Mouse (Mus musculus) MEL (cell line): ENCODE results near the gene Tmem171. TPM values are rescaled to one million over a fixed set of nuclear protein-coding genes. Genes with fewer than 3 reads are reported as not detected.

ENCODE experiments used
- DNase-seq: peaks from one replicate; pipeline ENCODE4 v3.0.0; 2011; ENCODE audit warnings: low read depth, low spot score
- H3K27ac ChIP-seq: 2 replicates; pipeline ENCODE4 v1.5.1; 2012; ENCODE audit warnings: low read depth, mild to moderate bottlenecking, control low read depth, low read length, moderate library complexity; ENCODE audit not compliant: control insufficient read depth
- H3K27me3 ChIP-seq, 2 experiments: fragments of 150-350 bp in 1 of 2; sonication (generic) in 1 of 2; 2 replicates each; pipeline ENCODE4 v1.6.1; 2012; ENCODE audit warnings: low read length in 2 of 2, mild to moderate bottlenecking in 2 of 2, improper control_type of control experiment in 1 of 2, moderate library complexity in 1 of 2; ENCODE audit not compliant: insufficient read depth in 2 of 2, control insufficient read depth in 1 of 2
- H3K36me3 ChIP-seq, 2 experiments: 2 replicates each; pipeline ENCODE4 v1.6.1; 2012 to 2014; ENCODE audit warnings: low read length in 2 of 2, improper control_type of control experiment in 1 of 2, inconsistent platforms in 1 of 2, mild to moderate bottlenecking in 1 of 2; ENCODE audit not compliant: insufficient read depth in 2 of 2, control insufficient read depth in 1 of 2
- H3K4me1 ChIP-seq, 2 experiments: fragments of 150-350 bp in 1 of 2; sonication (generic) in 1 of 2; 2 replicates each; pipeline ENCODE4 v1.6.1; 2012; ENCODE audit warnings: low read length in 2 of 2, improper control_type of control experiment in 1 of 2, mild to moderate bottlenecking in 1 of 2; ENCODE audit not compliant: insufficient read depth in 2 of 2, control insufficient read depth in 1 of 2
- H3K4me3 ChIP-seq, 2 experiments: fragments of 150-350 bp in 1 of 2; sonication (generic) in 1 of 2; 2 replicates each; pipeline ENCODE4 v1.5.1; 2012; ENCODE audit warnings: low read depth in 2 of 2, low read length in 2 of 2, mild to moderate bottlenecking in 2 of 2, moderate library complexity in 2 of 2, control low read depth in 1 of 2, improper control_type of control experiment in 1 of 2; ENCODE audit not compliant: control insufficient read depth in 1 of 2, insufficient read depth in 1 of 2
- H3K79me2 ChIP-seq: 2 replicates; pipeline ENCODE4 v1.6.1; 2012; ENCODE audit warnings: mild to moderate bottlenecking, low read length, moderate library complexity; ENCODE audit not compliant: control insufficient read depth, poor library complexity, insufficient read depth
- H3K9ac ChIP-seq: 2 replicates; pipeline ENCODE4 v1.6.1; 2012; ENCODE audit warnings: low read depth, mild to moderate bottlenecking, control low read depth, low read length, moderate library complexity; ENCODE audit not compliant: control insufficient read depth, poor library complexity, severe bottlenecking
- H3K9me3 ChIP-seq: fragments of 150-350 bp; sonication (generic); replicated peaks from 2 replicates; pipeline ENCODE4 v1.6.1; 2012; ENCODE audit warnings: mild to moderate bottlenecking, low read length, improper control_type of control experiment, moderate library complexity; ENCODE audit not compliant: insufficient read depth
- CHD2 ChIP-seq: IDR thresholded peaks from 2 replicates; pipeline ENCODE4 v1.6.1; 2011; ENCODE audit warnings: low read length, improper control_type of control experiment
- CTCF ChIP-seq, 3 experiments: IDR thresholded peaks in 2 of 3; conservative IDR thresholded peaks in 1 of 3; 2 replicates each; pipeline ENCODE4 v1.5.1; 2011 to 2012; ENCODE audit warnings: low read length in 3 of 3, low read depth in 2 of 3, mild to moderate bottlenecking in 2 of 3, improper control_type of control experiment in 1 of 3, inconsistent platforms in 1 of 3, mixed read lengths in 1 of 3, moderate library complexity in 1 of 3; ENCODE audit not compliant: control insufficient read depth in 1 of 3, insufficient read depth in 1 of 3, poor library complexity in 1 of 3, severe bottlenecking in 1 of 3
- E2F4 ChIP-seq: IDR thresholded peaks from 2 replicates; pipeline ENCODE4 v1.6.1; 2011; ENCODE audit warnings: low read depth, low read length, improper control_type of control experiment, borderline replicate concordance
- ETS1 ChIP-seq: IDR thresholded peaks from 2 replicates; pipeline ENCODE4 v1.6.1; 2012; ENCODE audit warnings: low read depth, mild to moderate bottlenecking, inconsistent platforms, low read length, improper control_type of control experiment, moderate library complexity
- GABPA ChIP-seq: IDR thresholded peaks from 2 replicates; pipeline ENCODE4 v1.6.1; 2012; ENCODE audit warnings: low read depth, mild to moderate bottlenecking, inconsistent platforms, low read length, improper control_type of control experiment, moderate library complexity
- HCFC1 ChIP-seq: IDR thresholded peaks from 2 replicates; pipeline ENCODE4 v1.6.1; 2012; ENCODE audit warnings: low read depth, mild to moderate bottlenecking, inconsistent platforms, low read length, improper control_type of control experiment, moderate library complexity
- MAFK ChIP-seq: IDR thresholded peaks from 2 replicates; pipeline ENCODE4 v1.6.1; 2011; ENCODE audit warnings: low read depth, mild to moderate bottlenecking, low read length, improper control_type of control experiment, borderline replicate concordance
- MEF2A ChIP-seq: IDR thresholded peaks from 2 replicates; pipeline ENCODE4 v1.6.1; 2014; ENCODE audit warnings: low read depth, mild to moderate bottlenecking, inconsistent platforms, low read length, improper control_type of control experiment; ENCODE audit not compliant: poor library complexity, insufficient replicate concordance, severe bottlenecking; ENCODE audit errors: extremely low read depth
- MYB ChIP-seq: IDR thresholded peaks from 2 replicates; pipeline ENCODE4 v1.6.1; 2011; ENCODE audit warnings: mild to moderate bottlenecking, low read depth, low read length, improper control_type of control experiment
- POLR2AphosphoS2 ChIP-seq: IDR thresholded peaks from 2 replicates; pipeline ENCODE4 v1.6.1; 2011; ENCODE audit warnings: low read length, improper control_type of control experiment
- POLR2AphosphoS5 ChIP-seq: IDR thresholded peaks from 2 replicates; pipeline ENCODE4 v1.6.1; 2012; ENCODE audit warnings: low read depth, borderline replicate concordance, mild to moderate bottlenecking, inconsistent platforms, low read length, moderate library complexity, mixed read lengths
- RAD21 ChIP-seq: IDR thresholded peaks from 2 replicates; pipeline ENCODE4 v1.6.1; 2011; ENCODE audit warnings: mild to moderate bottlenecking, low read depth, low read length, improper control_type of control experiment
- RCOR1 ChIP-seq: IDR thresholded peaks from 2 replicates; pipeline ENCODE4 v1.6.1; 2012; ENCODE audit warnings: low read depth, mild to moderate bottlenecking, inconsistent platforms, low read length, improper control_type of control experiment
- SMC3 ChIP-seq: IDR thresholded peaks from 2 replicates; pipeline ENCODE4 v1.6.1; 2011; ENCODE audit warnings: low read depth, low read length, improper control_type of control experiment
- TAL1 ChIP-seq: IDR thresholded peaks from 2 replicates; pipeline ENCODE4 v1.6.1; 2012; ENCODE audit warnings: mild to moderate bottlenecking, inconsistent platforms, low read length, moderate library complexity, mixed read lengths
- TCF12 ChIP-seq: IDR thresholded peaks from 2 replicates; pipeline ENCODE4 v1.6.1; 2014; ENCODE audit warnings: low read depth, mild to moderate bottlenecking, inconsistent platforms, low read length, improper control_type of control experiment, moderate library complexity
- UBTF ChIP-seq: IDR thresholded peaks from 2 replicates; pipeline ENCODE4 v1.6.1; 2012; ENCODE audit warnings: low read depth, mild to moderate bottlenecking, inconsistent platforms, low read length, improper control_type of control experiment, moderate library complexity, borderline replicate concordance; ENCODE audit not compliant: insufficient read depth
- USF1 ChIP-seq: IDR thresholded peaks from 2 replicates; pipeline ENCODE4 v1.6.1; 2014; ENCODE audit warnings: low read depth, mild to moderate bottlenecking, inconsistent platforms, low read length, improper control_type of control experiment, moderate library complexity
- USF2 ChIP-seq, 2 experiments: IDR thresholded peaks; 2 replicates each; pipeline ENCODE4 v1.6.1; 2011 to 2012; ENCODE audit warnings: improper control_type of control experiment in 2 of 2, low read length in 2 of 2, borderline replicate concordance in 1 of 2, inconsistent platforms in 1 of 2, low read depth in 1 of 2, mild to moderate bottlenecking in 1 of 2; ENCODE audit not compliant: insufficient read depth in 1 of 2
- ZMIZ1 ChIP-seq: IDR thresholded peaks from 2 replicates; pipeline ENCODE4 v1.6.1; 2012; ENCODE audit warnings: low read depth, mild to moderate bottlenecking, inconsistent platforms, low read length, improper control_type of control experiment, moderate library complexity
- ZNF384 ChIP-seq: IDR thresholded peaks from 2 replicates; pipeline ENCODE4 v1.6.1; 2012; ENCODE audit warnings: low read depth, mild to moderate bottlenecking, inconsistent platforms, low read length, improper control_type of control experiment
- polyA plus RNA-seq, 2 experiments: library from polyadenylated mRNA; stranded (reverse) in 1 of 2; unstranded in 1 of 2; fragments of >175 nt in 1 of 2; fragments of >200 nt in 1 of 2; gene quantifications; 2 replicates each; pipeline versions ENCODE4 v1.2.1 to v1.2.4; 2012; ENCODE audit warnings: low replicate concordance in 2 of 2, low read depth in 1 of 2; ENCODE audit not compliant: insufficient read length in 2 of 2, insufficient read depth in 1 of 2, missing spikeins in 1 of 2
- total RNA-seq: library from RNA; depleted of rRNA; stranded (reverse); fragments of 300-350 nt; gene quantifications from 2 replicates; pipeline ENCODE4 v1.2.3, GENCODE M21; 2012

Tmem171 gene
- total and polyA plus RNA-seq, 3 experiments: not detected

DNA sequence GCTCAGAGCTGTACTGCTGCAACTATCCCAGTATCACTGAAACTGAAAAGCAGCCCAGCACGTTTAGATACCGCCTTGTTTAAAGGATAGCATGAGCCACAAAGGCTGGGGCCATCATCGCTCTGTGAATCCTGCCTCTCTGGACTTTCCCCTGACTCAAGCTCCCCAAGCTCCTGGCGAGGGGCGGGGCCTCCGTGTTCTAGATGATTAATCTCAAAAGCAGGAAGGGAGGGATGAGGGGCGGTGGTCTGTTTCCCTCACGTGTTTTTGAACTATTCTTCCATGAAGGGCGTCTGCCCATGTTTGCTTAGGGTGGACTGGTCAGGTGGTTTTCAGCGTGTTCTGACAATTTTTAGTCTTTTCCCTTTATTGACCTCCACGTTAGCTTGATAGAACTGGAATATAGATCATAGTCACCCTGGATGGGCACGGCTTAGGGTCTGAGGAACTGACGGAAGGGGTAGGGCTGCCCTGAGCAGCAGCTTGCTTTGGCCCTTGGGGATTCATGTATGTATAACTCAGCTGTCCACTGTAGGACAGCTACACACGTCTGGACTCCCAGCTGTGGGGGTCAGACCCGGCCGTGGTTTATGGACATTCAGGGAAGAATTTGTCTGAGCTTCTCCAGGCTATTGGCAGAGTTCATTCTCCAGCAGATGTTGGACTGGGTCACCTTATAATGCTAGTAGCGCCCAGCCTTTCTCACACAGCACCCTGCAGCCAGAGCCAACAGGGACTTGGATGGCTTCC is 43.2 kb downstream of the Tmem171 start:
- TF ChIP-seq CHD2: no peak
- no peak for TF ChIP-seq USF1
- TF ChIP-seq RCOR1: no peak
- TF ChIP-seq HCFC1: no peak
- TF ChIP-seq UBTF: no peak
- TF ChIP-seq RAD21: no peak
- TF ChIP-seq TAL1: no peak
- TF ChIP-seq, all 39 proteins: peak for 0
- no peak overlapping the region for H3K27ac ChIP-seq
- H3K36me3 ChIP-seq: no peaks in the 10 kb centered on the region
- H3K9me3 ChIP-seq: no peaks in the 10 kb centered on the region
- DNase-seq: no peak
- no peak overlapping the region for H3K4me3 ChIP-seq
- 0 out of 4 replicates have a peak, but pooled peaks cover 0 to 1% of the 10 kb centered on the region in 2 experiments for H3K27me3 ChIP-seq
- no peaks in the 10 kb centered on the region for H3K79me2 ChIP-seq
- no peaks in the 10 kb centered on the region for H3K4me1 ChIP-seq
- no peak overlapping the region for H3K9ac ChIP-seq

DNA sequence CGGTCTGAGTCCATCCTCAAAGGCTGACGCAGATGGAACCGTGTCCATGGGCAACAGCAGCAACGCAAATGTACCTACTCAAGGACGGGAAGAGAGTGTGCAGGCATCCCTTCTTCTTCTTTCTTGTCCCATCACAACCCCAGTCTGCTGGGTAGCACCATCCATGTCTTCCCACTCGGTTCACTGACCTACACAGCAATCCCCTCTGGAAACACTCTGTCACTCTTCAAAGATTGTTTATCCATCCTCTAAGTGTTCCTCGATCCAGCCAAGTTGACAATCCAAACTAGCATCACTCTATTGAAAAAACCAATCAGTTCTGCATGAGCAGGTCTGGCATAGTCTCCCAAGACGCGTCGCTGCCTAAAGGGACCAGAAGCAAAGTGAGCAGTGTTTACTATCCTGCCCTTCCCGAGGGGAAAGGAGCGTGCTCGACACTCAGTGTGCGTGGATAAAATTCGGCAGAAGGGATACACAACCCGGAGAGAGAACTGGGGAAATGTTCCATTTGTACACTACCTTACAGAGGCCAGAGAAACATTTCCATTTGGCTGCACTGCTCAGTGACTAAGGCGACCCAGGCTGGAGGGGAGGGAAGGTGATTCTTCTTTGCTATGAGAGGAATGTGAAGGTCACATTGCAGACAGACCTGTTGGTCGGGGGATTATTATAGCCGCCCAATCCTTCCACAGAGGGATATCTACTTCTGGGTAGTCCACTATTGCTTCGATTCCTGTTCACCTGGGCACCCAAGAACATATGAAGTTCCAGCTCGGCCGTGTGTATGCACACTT is 46.7 kb downstream of the Tmem171 start:
- no peaks in the 10 kb centered on the region for H3K79me2 ChIP-seq

DNA sequence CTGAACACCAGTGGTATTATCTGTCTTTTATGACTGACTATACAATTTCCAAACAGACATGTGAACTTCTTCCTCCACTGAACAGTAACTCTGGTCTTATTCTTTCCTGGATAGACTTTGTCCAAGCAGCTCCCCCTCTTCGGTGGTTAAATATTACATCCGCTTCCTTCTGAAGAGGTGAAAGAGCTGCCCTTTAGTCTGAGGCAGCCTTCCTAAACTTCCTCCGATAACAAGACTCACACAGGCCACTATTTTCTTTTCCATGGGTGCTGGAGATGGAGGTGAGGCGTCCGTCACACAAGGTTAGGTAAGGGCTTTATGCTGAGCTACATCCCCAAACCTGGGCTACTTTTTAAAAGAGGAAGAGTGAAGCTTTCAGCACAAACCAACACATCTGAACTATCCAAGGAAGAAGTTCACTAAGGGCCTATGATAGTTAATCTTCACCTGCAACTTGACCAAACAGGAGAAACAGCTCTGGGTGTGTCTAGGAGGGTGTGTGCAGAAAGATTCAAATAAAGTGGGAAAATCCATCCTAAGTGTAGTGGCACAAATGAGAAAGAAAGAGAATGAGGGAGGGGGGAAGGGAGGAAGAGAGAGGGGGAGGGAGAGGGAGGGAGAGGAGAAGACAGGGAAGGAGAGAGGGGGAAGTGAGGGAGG is 56.0 kb downstream of the Tmem171 start:
- no peak for DNase-seq
- H3K79me2 ChIP-seq: no peaks in the 10 kb centered on the region
- TF ChIP-seq E2F4 (no peak), RCOR1 (no peak), MYB (no peak), ZNF384 (no peak), MAFK (no peak), USF2 (IDR thresholded peaks at IDR 0.05; ENCODE audit: borderline replicate concordance in 1 of 2, insufficient read depth in 1 of 2, low read depth in 1 of 2, low read length in 2 of 2) (no peak), SMC3 (no peak), ETS1 (no peak), TCF12 (no peak), MEF2A (no peak), CTCF (IDR thresholded peaks at IDR 0.05 in 2 of 3, conservative IDR thresholded peaks at IDR 0.05 in 1 of 3; ENCODE audit: control insufficient read depth in 1 of 3, insufficient read depth in 1 of 3, low read depth in 2 of 3, low read length in 3 of 3, poor library complexity in 1 of 3, severe bottlenecking in 1 of 3) (no peak), POLR2AphosphoS5 (no peak), ZMIZ1 (no peak), POLR2AphosphoS2 (no peak)
- H3K9me3 ChIP-seq: no peaks in the 10 kb centered on the region
- H3K27me3 ChIP-seq: no peaks in the 10 kb centered on the region
- no peaks in the 10 kb centered on the region for H3K36me3 ChIP-seq
- no peaks in the 10 kb centered on the region for H3K4me1 ChIP-seq
- no peak overlapping the region for H3K4me3 ChIP-seq
- H3K9ac ChIP-seq: no peak overlapping the region
- H3K27ac ChIP-seq: no peak overlapping the region

More for the DNA sequence above, 46.7 kb downstream of the Tmem171 start:
- Histone ChIP-seq H3K9ac (no peak overlapping the region), H3K27me3 (peaks cover 0 to 2% of the 10 kb centered on the region in 2 experiments; a peak in 1 of 4 replicates), H3K27ac (no peak overlapping the region), H3K4me3 (no peak overlapping the region), H3K4me1 (no peaks in the 10 kb centered on the region), H3K36me3 (no peaks in the 10 kb centered on the region), H3K9me3 (no peaks in the 10 kb centered on the region)
- no peak for DNase-seq
- no peak for TF ChIP-seq MAFK
- TF ChIP-seq GABPA: no peak
